Mouse (Mus musculus): ENCODE data around the gene Ankrd13c.
"Not testable (repeated sequence)": the region's sequence is repeated elsewhere in the genome, so short reads cannot be mapped to it uniquely, and the experiment has no call there.

The Ankrd13c gene

DNA sequence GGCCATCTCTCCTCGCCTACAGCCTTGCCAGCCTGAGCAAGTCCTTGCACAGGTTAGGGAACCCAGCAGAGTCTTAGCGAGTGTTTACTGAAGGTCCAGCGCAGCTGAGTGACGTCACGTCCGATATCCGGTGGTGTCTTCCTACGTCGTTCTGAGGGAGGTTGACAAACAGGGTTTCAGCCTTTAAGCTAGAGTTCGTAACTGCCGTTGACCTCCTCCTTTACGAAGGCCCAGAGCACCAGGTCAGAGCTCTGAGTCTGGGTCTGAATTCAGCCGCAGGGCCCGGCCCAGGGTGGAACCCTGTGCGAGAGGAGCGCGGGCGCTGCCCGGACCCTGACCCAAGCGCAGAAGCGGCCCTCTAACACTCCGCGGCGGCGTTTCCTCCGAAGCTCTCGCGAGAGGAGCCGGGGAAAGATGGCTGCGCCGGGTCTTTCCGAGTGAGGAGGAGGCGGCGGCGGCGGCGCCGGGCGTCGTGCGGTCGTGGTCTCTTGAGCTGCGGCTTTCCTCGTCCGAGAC lies at the start of gene Ankrd13c:
Gene Ankrd13c (plus strand): TSS at position 397 of the 516 bp plus-strand sequence.
- peak; percentile 89 to 91 for DNase-seq (ENCODE audit: low spot score in 2 of 2)

DNA sequence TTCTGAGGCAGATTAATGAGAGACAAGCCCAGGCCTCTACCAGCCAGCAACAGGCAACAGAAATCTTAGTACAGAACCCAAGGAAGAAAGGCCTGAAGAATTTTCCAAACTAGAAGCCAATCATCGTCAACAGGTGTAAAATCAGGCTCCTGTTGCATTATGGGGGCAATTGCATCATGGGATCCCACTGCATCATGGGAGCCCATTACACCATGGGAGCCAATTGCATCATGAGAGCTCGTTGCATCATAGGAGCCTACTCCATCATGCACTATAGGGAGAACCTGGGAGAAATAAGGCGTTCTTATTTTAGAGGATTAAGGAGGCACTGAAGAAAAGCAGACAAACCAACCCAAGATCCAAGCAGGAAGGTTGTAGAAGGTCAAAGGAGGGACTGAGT lies 49.4 kb upstream of the Ankrd13c start:
- DNase-seq (ENCODE audit: low spot score in 2 of 2): no peak

DNA sequence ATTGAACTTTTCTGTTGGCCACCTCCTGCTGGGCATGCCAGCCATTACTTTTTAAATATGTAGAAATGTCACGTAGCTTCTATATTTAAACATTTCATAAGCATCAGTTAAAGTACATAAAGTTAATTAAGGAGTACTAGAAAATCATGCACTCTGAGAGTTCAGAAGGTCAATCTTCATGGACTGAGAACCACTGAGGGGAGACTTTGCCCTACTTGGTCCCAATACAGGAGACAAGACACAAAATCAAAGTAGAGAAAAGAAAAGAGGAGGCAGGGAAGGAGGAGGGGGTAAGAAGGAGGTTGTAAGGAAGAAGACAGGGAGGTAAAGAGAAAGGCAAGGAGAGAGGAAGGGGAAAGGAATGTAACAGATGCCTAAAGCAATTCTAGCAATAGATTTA lies 47.1 kb upstream of the Ankrd13c start:
- DNase-seq (ENCODE audit: low spot score in 2 of 2): no peak

GRCm38 (mm10) chr3:157901721-157902120 lies 45.3 kb upstream of the Ankrd13c start:
- no peak for DNase-seq (ENCODE audit: low spot score in 2 of 2)

DNA sequence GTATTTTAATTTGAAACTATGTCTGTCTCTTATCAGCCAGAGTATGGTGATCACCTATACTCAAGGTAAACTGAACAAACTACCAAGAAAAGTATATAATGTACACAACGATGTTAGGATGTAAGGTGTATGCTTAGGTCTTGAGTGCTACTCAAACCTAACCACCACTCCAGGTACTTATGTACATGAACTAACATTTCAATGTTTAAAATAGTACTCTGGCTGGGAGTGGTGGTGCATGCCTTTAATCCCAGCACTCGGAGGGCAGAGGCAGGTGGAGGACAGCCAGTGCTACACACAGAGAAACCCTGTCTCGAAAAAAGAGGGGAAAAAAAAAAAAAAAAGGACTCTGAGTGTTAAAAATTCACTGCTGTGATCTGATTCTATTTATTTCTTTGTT lies 38.9 kb upstream of the Ankrd13c start:
- no peak for DNase-seq (ENCODE audit: low spot score in 2 of 2)

GRCm38 (mm10) chr3:157910262-157910661 lies 36.8 kb upstream of the Ankrd13c start:
- no peak for DNase-seq (ENCODE audit: low spot score in 2 of 2)

- no peak for DNase-seq (ENCODE audit: low spot score in 2 of 2)
Measured at GRCm38 (mm10) chr3:157912155-157912554, 34.9 kb upstream of the Ankrd13c start.

GRCm38 (mm10) chr3:157916336-157916735 lies 30.7 kb upstream of the Ankrd13c start:
- DNase-seq (ENCODE audit: low spot score in 2 of 2): no peak

GRCm38 (mm10) chr3:157921376-157921775 lies 25.7 kb upstream of the Ankrd13c start:
- DNase-seq (ENCODE audit: low spot score in 2 of 2): no peak

DNA sequence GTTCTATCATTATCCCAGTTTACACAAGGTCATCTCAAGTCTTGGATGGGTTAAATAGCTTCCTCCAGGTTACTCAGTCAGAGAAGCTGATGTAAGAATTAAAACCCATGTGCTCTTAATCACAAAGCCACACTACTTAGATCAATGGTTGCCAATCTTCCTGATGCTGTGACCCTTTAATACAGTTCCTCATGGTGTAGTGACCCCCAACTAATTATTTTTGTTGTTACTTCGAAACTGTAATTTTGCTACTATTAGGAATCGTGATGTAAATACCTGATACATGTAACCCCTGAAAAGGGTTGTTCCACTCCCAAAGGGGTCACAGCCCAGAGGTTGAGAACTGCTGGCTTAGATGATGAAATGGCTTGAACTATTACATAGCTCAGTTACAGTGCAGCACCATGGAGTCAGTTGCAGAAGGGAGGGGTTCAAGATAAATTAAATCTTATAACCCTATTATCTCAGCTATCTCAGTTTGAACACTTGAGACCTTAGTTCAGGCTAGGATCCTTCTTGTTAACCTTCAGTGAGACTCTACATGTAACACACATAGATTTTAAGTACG lies 23.7 kb upstream of the Ankrd13c start:
- DNase-seq (ENCODE audit: low spot score in 2 of 2): no peak

GRCm38 (mm10) chr3:157924692-157925328 lies 22.2 kb upstream of the Ankrd13c start, which contains the start of gene Cth:
TSS of gene Cth (minus strand) at chr3:157925077.
- peak; percentile 80 to 91 for DNase-seq (ENCODE audit: low spot score in 2 of 2)

- DNase-seq (ENCODE audit: low spot score in 2 of 2): no peak
Measured at GRCm38 (mm10) chr3:157925706-157926510, 21.1 kb upstream of the Ankrd13c start.

GRCm38 (mm10) chr3:157926761-157927160 lies 20.3 kb upstream of the Ankrd13c start:
- no peak for DNase-seq (ENCODE audit: low spot score in 2 of 2)

GRCm38 (mm10) chr3:157928731-157929130 lies 18.3 kb upstream of the Ankrd13c start:
- no peak for DNase-seq (ENCODE audit: low spot score in 2 of 2)

DNA sequence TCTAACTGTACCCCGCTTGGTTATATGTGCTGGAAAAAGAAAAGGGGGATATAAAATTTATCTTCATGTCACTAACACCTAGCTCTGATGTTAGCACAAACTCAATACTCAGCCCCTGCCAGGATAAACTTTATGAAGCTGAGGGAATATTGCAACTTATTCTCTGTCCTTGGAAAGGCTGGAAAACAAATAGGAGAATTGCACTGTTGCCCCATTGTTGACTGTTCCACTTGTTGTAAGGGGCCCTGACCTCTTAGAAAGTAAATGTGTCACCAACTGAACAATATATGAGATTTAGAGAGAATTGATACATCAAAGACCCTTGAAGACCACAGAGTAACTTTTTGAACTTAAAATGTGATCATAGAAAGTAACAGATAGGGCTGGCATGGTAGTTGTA lies 17.6 kb upstream of the Ankrd13c start:
- DNase-seq (ENCODE audit: low spot score in 2 of 2): no peak

DNA sequence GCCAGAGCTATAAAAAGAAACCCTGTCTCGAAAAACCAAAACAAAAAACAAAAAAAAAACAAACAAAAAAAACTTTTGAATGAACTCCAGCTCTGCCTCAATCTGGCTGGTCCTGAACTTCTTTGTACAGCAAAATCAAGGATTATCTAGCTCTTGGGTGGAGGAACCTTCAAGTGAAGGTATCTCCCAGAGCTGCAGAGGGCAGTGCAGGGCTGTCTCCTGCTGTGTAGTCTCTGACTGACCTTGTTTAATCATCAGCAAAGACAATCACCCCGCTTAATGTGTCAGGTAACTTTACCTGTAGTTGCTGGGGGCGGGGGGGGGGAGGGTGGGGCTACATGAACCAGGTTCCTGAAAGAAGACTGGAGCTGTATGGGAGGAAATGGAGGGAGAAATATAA lies 15.4 kb upstream of the Ankrd13c start:
- DNase-seq (ENCODE audit: low spot score in 2 of 2): no peak

GRCm38 (mm10) chr3:157932074-157932473 lies 15.0 kb upstream of the Ankrd13c start:
- DNase-seq (ENCODE audit: low spot score in 2 of 2): no peak

DNA sequence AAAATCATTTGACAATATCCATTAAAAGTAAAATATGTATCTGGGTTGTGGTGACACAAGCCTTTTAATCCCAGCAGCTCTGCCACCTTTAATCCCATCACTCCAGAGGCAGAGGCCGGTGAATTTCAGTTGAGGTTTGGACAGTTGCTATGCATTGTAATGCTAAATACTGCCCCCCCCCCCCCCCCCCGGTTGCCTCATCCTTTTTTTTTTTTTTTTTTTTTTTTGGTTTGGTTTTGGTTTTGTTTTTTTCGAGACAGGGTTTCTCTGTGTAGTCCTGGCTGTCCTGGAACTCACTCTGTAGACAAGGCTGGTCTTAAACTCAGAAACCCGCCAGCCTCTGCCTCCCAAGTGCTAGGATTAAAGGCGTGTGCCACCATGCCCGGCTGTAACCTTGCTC lies 13.8 kb upstream of the Ankrd13c start:
- not testable (repeated sequence) for DNase-seq (ENCODE audit: low spot score in 2 of 2)

GRCm38 (mm10) chr3:157934301-157934823 lies 12.7 kb upstream of the Ankrd13c start:
- no peak for DNase-seq (ENCODE audit: low spot score in 2 of 2)

DNA sequence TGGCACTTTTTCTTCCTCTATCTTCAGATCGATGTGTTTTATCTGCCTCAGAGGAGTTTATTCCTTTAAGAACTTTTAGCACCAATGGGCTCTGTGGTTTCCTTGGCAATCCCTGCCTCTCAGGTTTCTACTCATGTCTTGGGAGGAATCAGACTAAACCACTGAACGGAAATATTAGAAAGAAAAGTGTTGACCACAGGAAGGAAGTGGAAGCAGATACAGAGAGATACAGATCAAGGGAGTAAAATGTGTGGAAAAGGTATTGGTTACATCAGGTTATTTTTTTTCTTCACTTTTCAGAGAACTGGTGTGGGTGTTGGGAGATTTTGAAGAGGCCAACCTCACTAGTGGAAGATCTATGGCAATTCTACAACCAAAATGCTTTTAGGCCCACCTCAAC lies 8.5 kb upstream of the Ankrd13c start:
- DNase-seq (ENCODE audit: low spot score in 2 of 2): no peak

DNA sequence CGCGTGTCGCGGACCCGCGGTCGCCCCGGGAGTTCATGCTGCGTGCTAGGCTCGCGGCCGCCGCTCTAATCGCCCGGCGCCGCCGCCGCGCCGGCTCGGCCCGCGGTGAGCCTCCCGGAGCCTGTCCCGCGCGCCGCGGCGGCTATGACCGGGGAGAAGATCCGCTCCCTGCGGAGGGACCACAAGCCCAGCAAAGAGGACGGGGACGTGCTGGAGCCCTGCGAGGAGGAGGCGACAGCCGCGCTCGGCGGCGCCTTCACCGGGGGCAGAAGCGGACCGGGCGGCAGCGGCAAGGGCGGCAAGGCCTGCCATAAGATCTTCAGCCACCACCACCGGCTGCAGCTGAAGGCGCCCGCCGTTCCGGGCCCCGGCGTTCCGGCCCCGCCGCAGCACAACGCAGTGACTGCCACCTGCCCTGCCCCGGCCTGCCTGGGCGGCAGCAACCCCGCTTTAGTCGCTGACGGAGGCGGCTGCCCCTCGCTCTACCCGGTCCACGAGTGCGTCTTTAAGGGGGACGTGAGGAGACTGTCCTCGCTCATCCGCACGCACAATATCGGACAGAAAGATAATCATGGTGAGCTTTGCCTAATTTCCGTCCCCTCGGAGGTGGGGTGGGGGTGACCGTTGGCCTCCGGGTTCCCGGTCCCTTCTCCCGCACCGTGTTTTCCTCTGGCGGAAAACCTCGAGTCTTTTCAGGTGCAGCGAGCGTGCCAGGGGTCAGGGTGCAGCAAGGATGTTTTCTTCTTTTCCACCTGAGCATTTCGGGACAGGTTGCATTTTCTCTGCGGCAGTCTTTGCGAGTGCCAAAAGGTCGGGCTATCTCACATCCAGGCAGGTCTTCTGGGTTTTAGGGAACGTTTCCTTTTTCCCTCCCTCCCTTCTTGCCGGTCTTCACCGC lies 593 bp downstream of the Ankrd13c start:
- DNase-seq (ENCODE audit: low spot score in 2 of 2): peak; percentile 15 to 36
